Mouse (Mus musculus) testis, postnatal 10 days (tissue): Measurements from ENCODE around the gene Rflna.
A peak's percentile ranks its signal among the peaks of the same experiment; 100 is the strongest.

Experiments used
- DNase-seq: peaks from one replicate; pipeline ENCODE4 v3.0.0; 2021; ENCODE audit warnings: low spot score

Rflna gene

DNA sequence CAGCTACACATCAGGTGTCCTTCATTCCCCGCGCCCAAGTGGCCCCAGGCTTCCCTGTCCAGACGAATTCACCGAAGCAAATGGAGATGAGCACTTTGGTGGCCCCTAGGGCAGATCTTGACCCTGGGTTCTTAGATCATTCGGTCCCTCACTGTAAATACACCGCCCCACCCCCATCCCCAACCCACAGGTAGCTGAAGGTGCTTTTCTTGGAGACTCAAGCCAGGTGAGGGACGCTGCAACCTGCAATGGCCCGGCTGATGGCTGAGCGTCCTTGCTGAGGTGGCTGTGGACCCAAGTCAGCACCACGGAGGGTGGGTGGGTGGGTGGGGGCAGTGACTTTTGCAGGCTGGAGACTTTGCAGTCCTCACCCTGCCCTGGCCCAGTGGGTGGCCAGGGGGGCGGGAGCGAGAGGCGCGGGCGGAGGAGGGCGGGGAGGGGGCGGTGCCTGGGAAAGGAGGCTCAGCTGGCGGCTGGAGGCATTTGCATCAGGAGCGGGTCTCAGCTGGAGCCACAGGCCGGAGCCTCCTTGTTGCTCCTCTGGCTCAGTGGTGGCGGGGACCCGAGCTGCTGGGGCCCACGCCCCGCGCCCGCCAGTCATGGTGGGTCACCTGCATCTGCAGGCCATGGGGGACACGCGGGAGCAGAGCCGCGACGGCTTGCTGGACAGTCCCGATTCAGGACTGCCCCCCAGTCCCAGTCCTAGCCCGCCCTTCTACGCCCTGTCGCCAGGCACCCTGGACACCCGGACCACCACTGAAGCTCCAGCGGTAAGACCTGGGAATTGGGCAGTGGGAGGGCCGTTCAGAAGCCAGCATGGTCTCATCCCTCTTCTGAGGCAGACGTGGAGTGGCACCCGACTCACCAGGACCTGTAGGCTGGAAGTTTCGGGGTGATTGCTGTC lies at the start of gene Rflna:
Rflna (plus strand) TSS at position 253 of the 904 bp plus-strand sequence.
- peak; percentile 84 for DNase-seq

GRCm38 (mm10) chr5:124954404-124955305 lies 48.4 kb upstream of the Rflna start:
- DNase-seq, result no peak

GRCm38 (mm10) chr5:124957491-124957890 lies 45.5 kb upstream of the Rflna start:
- DNase-seq, result no peak

DNA sequence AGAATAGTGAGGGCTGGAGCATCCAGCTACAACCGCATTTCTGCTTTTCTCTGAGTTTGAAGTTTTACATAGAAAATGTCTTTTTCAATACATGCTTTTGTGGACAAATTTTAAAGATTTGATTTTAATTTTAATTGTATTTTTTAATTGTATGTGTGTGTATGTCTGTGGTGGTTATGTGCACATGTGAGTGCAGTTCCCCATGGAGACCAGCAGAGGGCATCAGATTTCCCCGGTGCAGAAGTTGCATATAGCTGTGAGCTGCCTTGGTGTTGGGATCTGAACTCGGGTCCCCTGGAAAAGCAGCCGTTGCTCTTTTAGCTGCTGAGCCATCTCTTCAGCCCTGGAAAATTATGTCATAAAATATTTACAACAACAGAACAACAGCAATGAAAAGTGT lies 43.9 kb upstream of the Rflna start:
- no peak for DNase-seq

DNA sequence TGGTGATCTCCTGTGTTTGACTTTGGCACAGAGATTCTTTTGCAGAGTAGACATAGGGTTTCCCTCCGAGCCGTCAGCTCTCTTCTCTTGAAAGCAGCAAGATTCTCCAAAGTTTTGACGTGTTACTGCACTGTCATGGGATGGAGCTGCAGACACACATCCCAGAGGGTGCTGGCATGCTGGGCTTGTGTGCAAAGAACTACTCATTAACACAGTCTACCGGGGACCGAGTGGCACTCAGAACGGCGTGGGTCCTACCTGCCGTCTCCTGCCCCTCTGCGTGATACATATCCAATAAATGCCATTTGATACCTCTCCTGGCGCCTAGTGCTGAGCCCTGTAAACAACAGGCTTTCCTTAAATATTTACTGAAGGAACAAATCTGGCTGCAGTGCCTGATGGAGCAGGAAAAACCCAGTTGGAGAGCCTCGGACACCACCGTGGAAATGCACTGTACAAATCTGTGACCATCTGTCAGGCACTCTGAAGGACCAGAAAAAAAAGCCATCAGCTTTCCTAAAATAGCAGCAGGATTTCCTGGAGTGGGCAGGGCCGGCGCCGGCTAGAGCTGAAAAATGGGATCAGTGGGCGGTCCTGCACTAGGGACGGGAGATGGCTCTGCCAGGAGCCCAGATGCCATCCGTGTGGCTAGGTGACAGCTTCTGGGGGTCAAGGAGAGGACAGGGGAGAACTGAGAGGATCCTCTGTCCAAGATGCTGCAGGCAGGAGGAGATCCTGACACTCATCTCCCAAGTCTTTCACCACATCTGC lies 42.7 kb upstream of the Rflna start:
- DNase-seq, result no peak

- DNase-seq, result no peak
These were observed 41.6 kb upstream of the Rflna start for GRCm38 (mm10) chr5:124961433-124961832.

- DNase-seq, result no peak
These were observed 40.3 kb upstream of the Rflna start for GRCm38 (mm10) chr5:124962761-124963160.

DNA sequence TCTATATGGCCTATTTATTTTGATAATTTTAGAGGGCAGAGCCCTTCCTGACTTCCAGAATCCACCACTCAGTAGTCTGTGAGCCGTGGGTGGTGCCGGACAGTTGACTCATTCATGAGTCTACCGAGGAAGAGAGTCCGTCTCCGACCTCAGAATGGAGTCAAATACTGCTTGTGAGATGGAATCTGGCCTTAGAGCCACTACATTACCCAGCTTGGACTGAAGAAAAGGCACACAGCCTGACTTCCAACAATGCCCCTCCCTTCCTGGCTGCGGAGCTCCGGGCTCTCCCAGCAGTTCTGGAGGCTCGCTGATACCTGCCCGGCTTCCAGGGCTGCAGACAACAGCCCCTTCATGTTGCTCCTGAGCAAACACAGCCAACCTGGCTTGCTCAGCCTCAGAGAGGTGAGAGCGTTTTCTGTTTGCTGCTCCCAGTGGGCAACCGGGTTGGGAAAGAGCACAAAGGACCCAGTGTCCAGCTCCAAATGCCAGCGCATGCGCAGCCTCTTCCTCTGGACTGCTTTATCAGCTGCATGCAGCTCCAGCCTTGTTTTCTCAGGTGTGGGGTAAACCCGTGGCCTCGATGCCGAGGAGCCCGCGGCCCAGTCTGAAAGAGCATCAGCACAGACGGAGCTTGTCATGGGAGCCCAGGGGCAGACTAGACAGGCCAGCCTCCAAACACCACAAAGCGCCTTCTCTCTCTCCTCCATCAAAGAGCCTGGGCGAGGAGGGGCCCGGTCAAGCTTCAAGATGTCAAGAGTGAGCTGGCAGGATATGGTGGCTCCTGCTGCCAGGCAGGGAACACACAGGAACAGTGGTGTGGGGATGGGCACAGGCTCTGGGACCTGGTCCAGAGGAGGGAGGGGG lies 39.0 kb upstream of the Rflna start:
- peak; percentile 76 for DNase-seq

GRCm38 (mm10) chr5:124966622-124967332 lies 36.2 kb upstream of the Rflna start:
- DNase-seq, result no peak

- DNase-seq, result no peak
These were observed 33.2 kb upstream of the Rflna start for GRCm38 (mm10) chr5:124969790-124970189.

GRCm38 (mm10) chr5:124986222-124986621 lies 16.8 kb upstream of the Rflna start:
- DNase-seq, result no peak

- no peak for DNase-seq
These were observed 16.4 kb upstream of the Rflna start for GRCm38 (mm10) chr5:124986656-124987055.

DNA sequence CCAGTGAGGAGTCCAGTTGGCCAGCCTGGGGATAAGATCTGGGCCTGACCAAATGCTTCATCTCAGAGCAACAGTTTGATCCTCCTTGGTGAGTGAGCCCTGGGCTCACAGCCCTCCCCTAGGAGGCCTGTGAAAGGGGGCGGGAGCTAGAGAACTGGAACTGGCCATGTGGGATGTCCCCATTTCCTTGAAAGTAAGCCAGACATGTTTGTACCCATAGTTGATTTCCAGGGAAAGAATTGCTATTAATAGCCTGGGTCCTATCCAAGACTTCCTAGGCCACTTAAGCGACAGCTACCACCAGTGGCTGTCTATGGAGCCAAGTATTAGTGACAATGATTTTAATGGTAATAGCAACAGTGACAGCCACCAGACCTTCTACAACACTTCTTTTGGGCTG lies 13.3 kb upstream of the Rflna start:
- DNase-seq, result no peak

DNA sequence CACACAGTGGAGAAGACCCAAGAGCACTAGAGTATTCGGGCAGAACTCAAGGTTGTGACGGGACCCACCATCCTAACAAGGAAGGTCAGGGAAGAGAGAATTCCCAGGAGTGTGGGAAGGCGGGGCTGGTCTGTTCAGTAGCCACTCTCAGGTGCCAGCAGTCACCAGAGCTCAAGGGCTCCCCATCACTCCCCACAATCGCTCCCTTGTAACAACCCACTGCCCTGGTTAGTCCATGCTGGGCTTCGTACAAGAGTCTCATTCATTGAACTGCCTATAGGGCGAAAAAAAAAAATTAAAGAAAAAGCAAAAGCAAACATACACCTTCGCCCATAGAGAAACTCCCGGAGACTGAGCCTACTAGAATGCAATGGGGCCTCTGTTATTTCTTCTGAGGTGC lies 10.7 kb upstream of the Rflna start:
- DNase-seq, result no peak

DNA sequence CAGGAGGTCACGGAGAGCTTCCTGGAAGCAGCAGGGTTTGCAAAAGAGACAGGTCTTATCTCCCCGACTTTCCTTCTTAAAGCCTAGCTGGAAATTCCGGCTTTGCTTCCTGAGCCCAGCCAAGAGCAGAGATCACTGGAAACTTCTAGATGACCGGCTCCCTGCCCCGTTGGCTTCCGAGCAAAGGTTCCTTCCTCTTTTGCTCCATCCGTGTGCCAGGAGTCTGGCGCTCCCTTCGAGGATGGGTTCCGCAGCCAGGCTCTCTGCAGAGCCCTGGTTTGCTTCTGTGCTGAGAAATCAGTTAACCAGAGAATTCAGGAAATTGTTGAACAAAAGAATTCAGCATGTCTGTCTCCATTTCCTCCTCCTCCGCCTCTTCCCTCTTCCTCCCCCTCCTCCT lies 10.1 kb upstream of the Rflna start:
- DNase-seq, result no peak

- DNase-seq, result no peak
These were observed 6.2 kb upstream of the Rflna start for GRCm38 (mm10) chr5:124996816-124997215.

- no peak for DNase-seq
These were observed 5.1 kb upstream of the Rflna start for GRCm38 (mm10) chr5:124997913-124998312.

DNA sequence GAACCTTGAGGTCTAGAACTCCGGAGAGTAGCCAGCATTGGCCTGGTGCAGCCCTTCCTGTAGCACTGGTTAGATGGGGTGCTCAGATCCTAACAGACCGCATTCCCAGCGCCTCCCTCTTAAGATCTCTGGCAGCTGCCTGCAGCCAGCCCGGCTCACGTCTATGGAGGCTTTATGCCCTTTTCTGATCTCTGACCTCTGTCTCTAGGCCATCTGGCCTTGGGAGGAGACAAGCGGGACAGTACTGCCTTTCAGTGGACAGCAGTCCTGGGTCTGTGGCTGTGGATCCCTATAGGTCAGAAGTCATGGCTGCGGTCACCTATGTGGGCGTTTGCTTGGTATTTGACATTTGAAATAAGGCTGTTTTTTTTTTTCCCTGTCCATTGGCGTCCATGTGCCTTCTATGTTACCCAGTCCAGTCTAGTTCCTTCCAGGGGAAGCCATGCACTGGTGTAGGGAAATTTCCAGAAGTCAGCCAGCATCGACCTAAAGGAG lies 2.2 kb upstream of the Rflna start:
- no peak for DNase-seq

DNA sequence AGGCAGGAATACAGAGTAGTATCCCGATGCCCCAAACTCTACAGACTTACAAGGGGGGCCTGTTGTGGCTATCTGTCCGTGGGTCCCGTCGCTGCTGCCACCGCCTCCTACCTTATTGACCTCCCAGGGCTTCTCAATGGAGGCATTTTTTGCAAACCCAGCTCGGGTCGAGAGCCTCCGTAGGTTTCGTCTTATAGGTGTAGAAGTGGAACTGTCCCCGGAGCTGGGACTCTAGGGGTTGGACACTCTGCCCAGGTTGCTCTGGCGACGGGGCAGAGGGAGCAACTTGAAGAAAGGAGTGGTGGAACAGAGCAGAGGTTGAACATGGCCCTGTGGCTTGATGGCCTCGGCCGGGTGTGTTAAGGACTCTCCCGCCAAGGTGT lies 843 bp downstream of the Rflna start:
- DNase-seq, result peak; percentile 45
